Mouse (Mus musculus) heart, embryonic 16.5 days (tissue): ENCODE data around the gene Pecam1. TPM values are rescaled to one million over a fixed set of nuclear protein-coding genes. Genes with fewer than 3 reads are reported as not detected.
A peak's percentile ranks its signal among the peaks of the same experiment; 100 is the strongest.
"Not testable (repeated sequence)": the region's sequence is repeated elsewhere in the genome, so short reads cannot be mapped to it uniquely, and the experiment has no call there.

Experiments used
- ATAC-seq: fragments of 200-750 bp; cut with Nextera tagmentation; replicated peaks from 2 replicates; pipeline ENCODE4 v1.8.0; 2017; ENCODE audit warnings: moderate number of reproducible peaks; ENCODE audit not compliant: insufficient read depth, low FRiP score; ENCODE audit errors: extremely low read depth
- H3K27ac ChIP-seq: fragments of 300-500 bp; sonication (generic); 2 replicates; pipeline ENCODE4 v1.5.1; 2014; ENCODE audit warnings: mild to moderate bottlenecking, low read length, control low read depth, moderate library complexity
- H3K27me3 ChIP-seq: fragments of 300-500 bp; sonication (generic); 2 replicates; pipeline ENCODE4 v1.6.1; 2014; ENCODE audit warnings: low read length, mixed read lengths; ENCODE audit not compliant: control insufficient read depth, insufficient read depth
- H3K36me3 ChIP-seq: fragments of 300-500 bp; sonication (generic); 2 replicates; pipeline ENCODE4 v1.6.1; 2014; ENCODE audit not compliant: control insufficient read depth, insufficient read depth
- H3K4me1 ChIP-seq: fragments of 300-500 bp; sonication (generic); 2 replicates; pipeline ENCODE4 v1.6.1; 2014; ENCODE audit warnings: low read length, mixed read lengths; ENCODE audit not compliant: control insufficient read depth, insufficient read depth
- H3K4me2 ChIP-seq: fragments of 300-500 bp; sonication (generic); 2 replicates; pipeline ENCODE4 v1.6.1; 2014; ENCODE audit warnings: low read depth, mild to moderate bottlenecking, control low read depth, low read length
- H3K4me3 ChIP-seq: fragments of 300-500 bp; sonication (generic); 2 replicates; pipeline ENCODE4 v1.5.1; 2014; ENCODE audit warnings: mild to moderate bottlenecking, control low read depth, low read length
- H3K9ac ChIP-seq: fragments of 300-500 bp; sonication (generic); 2 replicates; pipeline ENCODE4 v1.6.1; 2014; ENCODE audit warnings: low read length, control low read depth
- H3K9me3 ChIP-seq: fragments of 300-500 bp; sonication (generic); replicated peaks from 2 replicates; pipeline ENCODE4 v1.6.1; 2016; ENCODE audit warnings: low read length; ENCODE audit not compliant: control insufficient read depth
- WGBS: fragments of 180-500 bp; shearing (Covaris S2); extraction: QIAGEN DNeasy Blood & Tissue Kit; methylation state at CpG from one replicate; pipeline ENCODE4 v1.1.7; 2014; 5-methylcytosine and 5-hydroxymethylcytosine counted together
- polyA plus RNA-seq: library from polyadenylated mRNA; unstranded; fragments of >200 nt; fragmentation: Nextera tagmentation; extraction: Ambion mirVana; gene quantifications from 2 replicates; pipeline ENCODE4 v1.2.1, GENCODE M21; 2015

Gene Pecam1
- polyA plus RNA-seq, 1 experiment from 2014 or later: 87.7 TPM

DNA sequence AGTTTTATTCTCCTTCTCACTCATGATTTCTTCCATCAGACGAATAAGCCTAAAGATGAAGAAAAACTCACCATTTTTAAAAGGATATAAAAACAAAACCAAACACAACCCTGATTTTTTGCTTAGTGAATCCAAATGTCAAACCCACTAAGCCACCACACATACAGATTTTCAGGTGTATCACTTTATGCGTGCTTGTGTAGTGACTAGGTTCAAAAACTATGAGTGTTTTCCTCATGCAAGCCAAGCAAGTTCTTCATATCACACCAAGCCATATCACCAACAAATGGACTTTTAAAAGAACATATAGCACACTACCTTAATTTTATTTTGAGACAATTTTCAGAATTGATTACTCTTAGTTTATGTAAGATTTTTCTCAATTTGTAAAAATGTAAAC lies 34.0 kb upstream of the Pecam1 start:
- peaks cover 21% of the 10 kb centered on the region for H3K4me1 ChIP-seq
- no peak overlapping the region for H3K9ac ChIP-seq
- no peak for ATAC-seq
- H3K4me2 ChIP-seq: no peak overlapping the region
- H3K9me3 ChIP-seq: no peaks in the 10 kb centered on the region
- H3K4me3 ChIP-seq: no peak overlapping the region
- no peak overlapping the region for H3K27ac ChIP-seq
- peaks cover 45% of the 10 kb centered on the region for H3K36me3 ChIP-seq
- WGBS: 84% methylated on average over 2 of the region's 2 CpGs
- no peaks in the 10 kb centered on the region for H3K27me3 ChIP-seq

DNA sequence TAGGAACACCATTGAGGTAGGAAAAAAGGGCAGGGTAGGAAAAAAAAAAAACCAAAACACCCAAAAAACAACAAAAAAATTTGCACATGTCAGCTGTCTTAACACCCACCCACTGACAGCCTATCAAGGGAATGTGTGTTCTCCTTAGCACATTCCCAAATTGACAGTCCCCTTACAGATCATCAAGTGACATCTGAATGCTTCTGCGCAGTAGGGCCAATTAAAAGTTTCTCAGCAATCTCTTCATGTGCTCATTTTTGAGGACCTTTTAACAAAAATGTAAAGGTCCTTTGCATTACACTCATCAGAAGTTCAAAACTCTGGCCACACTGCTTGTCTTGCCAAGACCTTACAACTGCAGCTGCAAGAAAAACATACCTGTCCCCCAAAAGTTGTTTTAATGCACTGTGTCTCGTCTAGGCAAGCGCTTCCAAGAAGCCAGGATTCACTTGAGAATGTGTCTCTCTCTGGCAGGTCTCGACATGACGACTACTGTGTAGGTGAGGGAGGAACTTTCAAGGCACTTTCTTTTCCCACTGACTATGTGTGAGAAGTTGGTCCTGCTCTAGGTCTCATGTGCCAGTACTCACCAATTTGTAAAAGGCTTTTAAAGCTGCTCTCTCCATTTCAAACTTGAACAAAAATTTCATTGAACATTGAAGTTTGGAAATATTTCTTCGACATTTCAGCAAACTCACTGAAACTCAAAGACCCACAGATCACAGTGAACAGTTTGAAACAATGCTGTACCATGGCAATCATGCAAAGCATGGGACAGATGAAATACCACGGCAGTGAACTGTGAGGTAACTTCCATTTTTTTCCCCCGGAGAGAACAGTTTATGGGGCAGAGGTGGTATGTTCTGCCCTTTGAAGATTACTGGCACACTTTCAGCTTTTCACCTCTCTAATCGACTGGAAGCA lies 32.7 kb upstream of the Pecam1 start:
- Histone ChIP-seq H3K4me2 (no peak overlapping the region), H3K9ac (no peak overlapping the region), H3K36me3 (peaks cover 45% of the 10 kb centered on the region), H3K4me3 (no peak overlapping the region), H3K4me1 (peaks cover 21% of the 10 kb centered on the region), H3K27ac (no peak overlapping the region), H3K9me3 (no peaks in the 10 kb centered on the region), H3K27me3 (no peaks in the 10 kb centered on the region)
- WGBS: 74% methylated on average over 9 of the region's 9 CpGs
- ATAC-seq: no peak

DNA sequence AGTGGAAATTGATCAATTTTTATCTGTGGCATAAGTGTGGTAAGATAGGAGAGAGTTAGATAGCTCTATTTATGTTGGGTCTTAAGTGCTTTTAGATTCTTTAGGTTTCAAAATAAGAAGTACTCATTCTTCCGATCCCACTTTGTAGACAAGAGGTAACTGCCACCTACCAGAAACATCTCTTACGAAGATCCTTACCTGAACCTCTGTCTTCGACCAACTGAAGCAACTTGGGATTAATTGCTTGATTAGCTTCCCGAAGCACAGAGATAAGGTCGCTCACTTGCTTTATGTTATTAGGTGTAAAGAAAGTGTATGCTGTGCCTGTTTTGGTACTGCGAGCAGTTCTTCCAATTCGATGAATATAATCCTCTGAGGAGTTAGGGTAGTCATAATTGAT lies 31.8 kb upstream of the Pecam1 start:
- H3K27me3 ChIP-seq, H3K9me3 ChIP-seq, H3K27ac ChIP-seq, H3K9ac ChIP-seq, ATAC-seq, H3K4me3 ChIP-seq, H3K4me2 ChIP-seq: not testable (repeated sequence)
- H3K36me3 ChIP-seq: peaks cover 45% of the 10 kb centered on the region
- H3K4me1 ChIP-seq: peaks cover 23% of the 10 kb centered on the region
- WGBS: 84% methylated on average over 7 of the region's 7 CpGs

DNA sequence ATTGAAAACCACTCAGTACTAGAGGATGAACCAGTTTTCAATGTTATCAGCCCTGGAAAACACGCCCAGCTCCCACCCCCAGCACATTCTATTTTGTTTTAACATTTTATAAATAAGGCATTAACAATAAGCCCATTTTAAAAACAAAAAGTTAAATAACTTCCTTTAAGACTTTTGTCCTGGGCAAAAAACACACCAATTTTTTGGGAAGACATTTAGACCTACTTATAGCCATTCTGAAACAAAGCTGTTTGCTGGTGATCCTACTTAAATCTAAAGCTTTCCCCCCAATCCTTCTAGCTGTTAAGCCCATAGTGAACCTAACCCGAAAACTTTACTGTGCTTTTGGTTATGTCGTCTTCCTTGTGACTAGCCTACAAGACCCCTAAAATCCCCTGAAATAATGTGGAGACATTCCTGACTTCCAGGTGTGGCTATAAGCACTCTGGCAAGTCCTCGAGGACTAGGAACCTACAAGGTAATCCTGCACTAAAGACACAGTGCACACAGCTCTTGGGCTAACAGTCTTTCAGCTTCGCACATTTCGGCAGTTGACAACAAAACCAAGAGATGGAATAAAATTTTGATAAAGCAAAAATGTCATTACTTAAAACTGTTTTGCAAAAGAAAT lies 30.3 kb upstream of the Pecam1 start:
- 74% methylated on average over 6 of the region's 6 CpGs for WGBS

DNA sequence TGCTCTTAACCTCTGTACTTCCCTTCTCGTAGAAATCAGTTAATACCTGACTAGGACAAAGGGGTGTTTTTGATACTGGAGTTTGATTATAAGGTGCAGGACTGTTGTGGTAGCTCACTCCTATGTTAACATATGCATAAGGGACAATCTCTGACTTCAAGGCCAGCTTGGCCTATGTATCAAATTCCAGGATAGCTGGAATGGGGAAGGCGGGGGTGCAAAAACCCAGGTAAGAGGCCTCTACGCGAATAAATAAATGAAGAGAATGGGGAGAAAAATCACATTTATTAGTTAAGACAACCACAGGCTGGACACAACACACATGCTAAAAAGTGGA lies 29.6 kb upstream of the Pecam1 start:
- Histone ChIP-seq H3K4me3 (peak overlapping the region; percentile 91; the same call in 1 of the 2 replicates), H3K36me3 (peaks cover 39% of the 10 kb centered on the region), H3K9me3 (no peaks in the 10 kb centered on the region), H3K4me1 (peaks cover 8% of the 10 kb centered on the region), H3K27ac (peak overlapping the region; percentile 97), H3K27me3 (no peaks in the 10 kb centered on the region), H3K4me2 (peak overlapping the region; percentile 88), H3K9ac (no peak overlapping the region; the same call in 1 of the 2 replicates)
- no peak; the same call in 1 of the 2 replicates for ATAC-seq
- 70% methylated on average over 4 of the region's 4 CpGs for WGBS

More for the DNA sequence above, 30.3 kb upstream of the Pecam1 start:
- ATAC-seq: no peak
- Histone ChIP-seq H3K27ac (peak overlapping the region; percentile 48), H3K9ac (no peak overlapping the region; the same call in 1 of the 2 replicates), H3K36me3 (peaks cover 44% of the 10 kb centered on the region), H3K27me3 (no peaks in the 10 kb centered on the region), H3K4me2 (no peak overlapping the region), H3K4me3 (no peak overlapping the region), H3K4me1 (peaks cover 14% of the 10 kb centered on the region), H3K9me3 (no peaks in the 10 kb centered on the region)

DNA sequence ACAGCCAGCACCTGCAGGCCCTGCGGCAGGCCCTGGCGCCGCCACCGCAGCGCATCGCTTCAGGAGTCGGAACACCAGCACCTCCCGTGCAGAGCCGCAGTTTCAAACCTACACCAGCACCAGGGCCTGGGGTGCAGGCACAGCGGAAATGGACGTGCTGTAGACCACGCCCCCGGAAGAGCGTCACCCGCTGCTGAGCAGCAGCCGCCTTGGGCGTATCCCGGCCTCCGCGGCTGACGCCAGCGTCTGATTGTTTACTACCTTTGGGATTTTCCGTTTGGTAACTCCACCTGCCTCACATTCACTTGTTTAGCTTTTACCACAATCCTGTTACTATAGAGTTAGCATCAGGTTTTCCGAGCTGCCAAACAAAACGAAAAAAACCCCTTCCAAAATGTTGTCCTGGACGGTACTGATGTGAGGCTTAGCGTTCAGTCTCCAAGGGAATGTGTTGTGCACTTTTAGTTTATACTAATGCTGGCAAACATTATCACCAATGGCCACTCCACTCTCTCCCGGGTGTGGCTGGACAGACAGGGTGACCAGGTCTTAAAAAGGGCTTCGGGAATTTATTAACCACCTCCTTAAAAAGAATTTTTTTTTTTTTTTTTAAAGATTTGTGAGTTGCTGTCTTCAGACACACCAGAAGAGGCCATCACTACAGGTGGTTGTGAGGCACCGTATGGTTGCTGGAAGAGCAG lies 29.1 kb upstream of the Pecam1 start, which contains the start of gene Polg2:
TSS of gene Polg2 (minus strand) at position 150 of the 701 bp plus-strand sequence.
- Histone ChIP-seq H3K9me3 (no peaks in the 10 kb centered on the region), H3K4me3 (peak within 1 kb of the TSS; percentile 91), H3K4me2 (peak within 1 kb of the TSS; percentile 88), H3K9ac (peak within 1 kb of the TSS; percentile 94), H3K27me3 (no peaks in the 10 kb centered on the region), H3K36me3 (peaks cover 43% of the 10 kb centered on the region), H3K4me1 (peaks cover 8% of the 10 kb centered on the region), H3K27ac (peak within 1 kb of the TSS; percentile 97)
- peak; percentile 98 for ATAC-seq
- 1% methylated on average over 30 of the region's 30 CpGs for WGBS

DNA sequence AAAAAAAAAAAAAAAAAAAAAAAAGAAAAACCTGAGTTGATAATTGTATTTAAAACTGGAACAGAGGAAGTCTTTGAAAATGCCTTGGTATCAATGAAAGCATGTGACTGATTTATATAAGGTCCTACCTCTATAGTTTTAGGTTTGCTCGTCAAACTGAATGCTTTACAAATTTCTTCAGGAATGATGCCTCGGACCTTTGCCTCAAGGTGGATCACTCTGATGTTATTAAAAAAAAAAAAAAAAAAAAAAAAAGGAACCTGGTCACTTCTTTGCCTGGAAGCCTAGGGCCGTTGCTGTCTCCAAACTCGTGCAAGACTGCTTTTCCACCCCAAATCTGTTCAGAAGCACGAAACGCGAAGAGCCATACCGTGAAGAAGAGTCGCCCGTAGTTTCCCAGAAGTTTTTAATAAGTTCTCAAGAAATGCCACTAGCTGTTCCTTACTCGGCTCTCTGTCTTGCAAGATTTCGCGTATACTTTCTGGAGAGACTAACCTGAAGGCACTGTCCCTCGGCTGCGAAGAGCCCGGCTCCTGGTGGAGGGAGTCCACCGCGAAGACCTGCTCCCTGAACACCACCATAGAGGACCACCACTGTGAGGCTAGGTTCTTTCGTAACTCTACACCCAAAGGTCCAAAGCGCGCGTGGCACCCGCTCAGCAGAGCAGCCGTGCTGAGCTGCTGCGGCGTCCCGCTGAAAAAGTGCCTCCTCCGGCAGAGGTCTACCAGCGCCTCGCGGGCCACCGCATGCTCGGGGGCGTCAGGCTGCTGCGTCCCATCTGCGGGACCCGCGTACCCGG lies 28.4 kb upstream of the Pecam1 start:
- ATAC-seq: peak; percentile 82

DNA sequence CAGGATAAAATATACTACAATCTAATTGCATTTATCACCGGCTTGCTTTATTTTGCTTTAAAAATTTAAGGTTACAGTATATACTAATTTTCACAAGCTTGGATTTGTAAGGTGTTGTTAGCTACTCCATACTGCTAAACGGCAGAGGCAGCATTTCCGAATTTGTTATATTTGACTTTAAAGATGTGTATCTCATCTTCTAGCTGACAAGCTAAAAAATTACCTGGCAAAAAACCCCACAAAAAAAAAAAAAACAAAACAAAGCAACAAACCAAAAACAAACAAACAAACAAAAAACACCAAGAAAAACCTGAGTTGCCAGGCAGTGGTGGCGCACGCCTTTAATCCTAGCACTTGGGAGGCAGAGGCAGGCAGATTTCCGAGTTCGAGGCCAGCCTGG lies 27.7 kb upstream of the Pecam1 start:
- peak overlapping the region; percentile 7; the same call in 1 of the 2 replicates for H3K4me3 ChIP-seq

More for the DNA sequence above, 28.4 kb upstream of the Pecam1 start:
- Histone ChIP-seq H3K4me1 (peaks cover 5% of the 10 kb centered on the region), H3K36me3 (peaks cover 44% of the 10 kb centered on the region), H3K27ac (peak overlapping the region; percentile 97), H3K9ac (peak overlapping the region; percentile 94), H3K9me3 (no peaks in the 10 kb centered on the region), H3K27me3 (no peaks in the 10 kb centered on the region), H3K4me2 (peak overlapping the region; percentile 88), H3K4me3 (peak overlapping the region; percentile 91)
- WGBS: 2% methylated on average over 39 of the region's 39 CpGs

More for the DNA sequence above, 27.7 kb upstream of the Pecam1 start:
- Histone ChIP-seq H3K36me3 (peaks cover 39% of the 10 kb centered on the region), H3K9ac (no peak overlapping the region), H3K27me3 (no peaks in the 10 kb centered on the region), H3K9me3 (no peaks in the 10 kb centered on the region), H3K27ac (no peak overlapping the region), H3K4me1 (peaks cover 5% of the 10 kb centered on the region), H3K4me2 (peak overlapping the region; percentile 88; the same call in 1 of the 2 replicates)
- 88% methylated on average over 7 of the region's 7 CpGs for WGBS
- no peak for ATAC-seq
